Mouse (Mus musculus): ENCODE data around the gene Ints4. TPM values are rescaled to one million over a fixed set of nuclear protein-coding genes. Genes with fewer than 3 reads are reported as not detected.

The Ints4 gene
- 62.4 TPM for polyA plus RNA-seq (2017; shearing (Covaris generic))

GRCm38 (mm10) chr7:97480821-97481339 lies at the start of gene Ints4:
Gene Ints4 (plus strand): TSS chr7:97480956.

GRCm38 (mm10) chr7:97451023-97451422 lies 29.7 kb upstream of the Ints4 start, which contains the start of gene Kctd14:
Gene Kctd14 (plus strand): TSS chr7:97451323.

GRCm38 (mm10) chr7:97579067-97579975 lies 98.6 kb downstream of the Ints4 start, which contains the start of the genes Aamdc and Rsf1:
Gene Aamdc (minus strand): TSS chr7:97579497.
Gene Rsf1 (plus strand): TSS chr7:97579889.

Other genes starting within 250 kb of the Ints4 start
- gene Usp35, start 148.9 kb upstream of the Ints4 start, polyA plus RNA-seq (2017; shearing (Covaris generic)): 1.2 TPM
- gene Kctd21, start 148.6 kb upstream of the Ints4 start, polyA plus RNA-seq (2017; shearing (Covaris generic)): 3.6 TPM
- 23.0 TPM for gene Alg8, start 109.3 kb upstream of the Ints4 start, polyA plus RNA-seq (2017; shearing (Covaris generic))
- 165 TPM for gene Ndufc2, start 81.0 kb upstream of the Ints4 start, polyA plus RNA-seq (2017; shearing (Covaris generic))
- not detected for gene Thrsp, start 63.2 kb upstream of the Ints4 start, polyA plus RNA-seq (2017; shearing (Covaris generic))
- gene Kctd14, start 29.6 kb upstream of the Ints4 start, polyA plus RNA-seq (2017; shearing (Covaris generic)): 0.32 TPM
- 53.9 TPM for gene Aamdc, start 98.5 kb downstream of the Ints4 start, polyA plus RNA-seq (2017; shearing (Covaris generic))
- 26.1 TPM for gene Rsf1, start 98.9 kb downstream of the Ints4 start, polyA plus RNA-seq (2017; shearing (Covaris generic))
- 135 TPM for gene Clns1a, start 215.7 kb downstream of the Ints4 start, polyA plus RNA-seq (2017; shearing (Covaris generic))